Mouse (Mus musculus) brain, adult 2 months (tissue): ENCODE results near the gene Zfp280b.
A peak's percentile ranks its signal among the peaks of the same experiment; 100 is the strongest.
"Not testable (repeated sequence)": the region's sequence is repeated elsewhere in the genome, so short reads cannot be mapped to it uniquely, and the experiment has no call there.

Source experiments
- DNase-seq: peaks from one replicate; pipeline ENCODE4 v3.0.0; 2011; ENCODE audit warnings: low read depth, low spot score

Zfp280b gene

GRCm38 (mm10) chr10:76030496-76030895, 2.0 kb upstream of the Zfp280b start:
- no peak for DNase-seq

- no peak for DNase-seq
Observed at GRCm38 (mm10) chr10:76031511-76032401, 694 bp upstream of the Zfp280b start.

DNA sequence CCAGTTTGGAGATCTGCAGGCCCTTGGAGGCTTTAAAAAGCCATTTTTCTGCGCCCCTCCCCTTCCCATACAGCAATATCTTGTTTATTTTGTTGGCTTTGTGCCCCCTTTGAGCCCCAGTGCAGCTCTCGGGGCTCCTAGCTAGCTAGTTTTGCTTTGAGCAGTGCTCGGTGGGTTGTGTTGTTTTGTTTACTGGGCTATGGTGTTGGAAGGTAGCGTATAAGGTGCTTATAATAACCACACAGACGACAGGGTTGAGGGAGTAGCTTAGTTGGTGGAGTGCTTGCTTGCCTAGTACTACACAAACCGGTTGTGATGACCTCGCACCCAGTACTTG, 637 bp downstream of the Zfp280b start:
- DNase-seq, result peak; percentile 10

- no peak for DNase-seq
Observed at GRCm38 (mm10) chr10:76034001-76034600, 1.7 kb downstream of the Zfp280b start.

DNA sequence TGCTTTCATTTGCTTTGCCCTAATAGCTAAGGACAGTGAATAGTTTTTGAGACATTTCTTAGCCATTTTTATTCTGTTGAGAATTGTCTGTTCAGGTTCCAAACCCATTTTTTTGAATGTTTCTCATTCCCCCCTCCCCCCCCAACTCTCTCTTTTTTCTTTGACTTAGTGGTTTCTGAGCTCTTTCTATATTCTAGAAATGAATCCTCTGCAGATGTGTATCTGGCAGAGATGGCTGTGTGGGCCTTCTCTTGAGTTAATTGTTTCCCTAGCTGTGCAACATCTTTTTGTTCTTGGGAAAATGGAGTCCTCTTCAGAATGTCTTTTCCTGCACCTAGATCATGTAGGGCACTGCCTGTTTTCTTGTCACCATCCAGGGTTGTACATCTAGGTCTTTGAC, 2.8 kb downstream of the Zfp280b start:
- DNase-seq, result no peak

- no peak for DNase-seq
Observed at GRCm38 (mm10) chr10:76036962-76037361, 4.5 kb downstream of the Zfp280b start.

GRCm38 (mm10) chr10:76045343-76045742, 12.9 kb downstream of the Zfp280b start:
- no peak for DNase-seq

DNA sequence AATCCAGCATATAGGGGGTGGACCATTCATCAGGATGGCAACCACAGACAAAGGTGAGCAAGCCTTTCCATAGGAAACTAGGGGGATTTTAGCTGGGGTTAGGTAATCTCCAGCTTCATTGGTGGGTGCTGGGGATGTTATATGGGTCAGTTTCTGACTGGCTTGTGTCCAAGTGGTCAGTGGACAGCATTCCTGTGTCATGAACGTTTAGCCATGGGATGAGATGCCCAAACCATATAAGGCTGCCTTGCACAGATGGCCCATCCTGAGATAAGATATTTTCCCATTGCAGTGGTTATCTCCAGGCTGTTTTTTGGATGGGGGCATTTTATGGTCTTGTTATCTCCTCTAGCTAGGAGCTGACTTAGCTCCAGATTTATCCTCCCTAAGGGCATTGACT, 14.3 kb downstream of the Zfp280b start:
- DNase-seq, result no peak

DNA sequence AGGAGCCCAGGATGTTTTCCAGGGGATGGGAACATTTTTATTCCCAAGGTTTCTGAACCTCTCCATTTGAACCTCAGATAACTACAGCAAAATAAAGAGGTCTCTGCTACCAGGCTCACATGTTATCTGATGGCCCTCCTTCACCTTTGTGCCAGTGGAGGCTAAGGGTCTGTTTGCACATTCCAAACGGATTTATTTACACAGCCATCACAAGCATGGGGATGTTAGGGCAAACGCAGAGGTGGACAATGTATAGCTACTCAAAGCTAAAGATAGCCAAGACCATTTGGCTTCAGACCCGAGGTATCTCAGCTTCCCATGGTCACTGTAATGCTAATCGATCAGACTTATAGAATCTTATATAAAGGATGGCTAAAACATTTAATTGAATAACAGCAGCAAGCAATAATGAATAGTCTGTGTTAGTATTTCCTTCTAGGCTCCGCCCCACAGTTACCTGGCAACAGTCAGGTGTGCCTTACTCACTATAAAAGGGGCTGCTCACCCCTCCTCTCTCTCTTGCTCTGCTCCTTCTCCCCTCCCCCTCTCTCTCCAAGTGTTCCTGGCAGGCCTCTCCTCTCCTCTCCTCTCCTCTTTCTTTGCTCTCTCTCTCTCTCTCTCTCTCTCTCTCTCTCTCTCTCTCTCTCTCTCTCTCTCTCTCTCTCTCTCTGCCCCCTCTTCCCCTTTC, 14.9 kb downstream of the Zfp280b start:
- DNase-seq, result no peak

- DNase-seq, result no peak
Observed at GRCm38 (mm10) chr10:76048967-76049366, 16.5 kb downstream of the Zfp280b start.

DNA sequence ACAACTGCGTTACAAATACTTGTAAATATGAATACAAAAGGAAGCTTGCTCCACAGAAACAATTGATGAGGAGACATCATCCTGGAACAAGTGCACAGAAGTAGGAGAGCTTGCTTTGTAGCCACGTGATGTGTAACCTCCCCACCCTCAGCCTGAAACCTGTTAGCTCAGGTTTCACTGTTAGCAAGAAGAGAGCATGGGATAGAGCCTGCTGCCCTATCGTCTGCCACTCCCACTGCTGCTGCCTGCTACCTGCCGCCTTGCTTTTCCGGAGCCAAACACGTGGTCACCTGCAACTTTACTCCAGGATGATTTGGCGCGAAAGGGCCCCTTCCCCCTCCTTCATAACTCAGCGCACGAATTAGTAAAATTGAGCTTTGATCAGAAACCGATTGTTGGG, 19.4 kb downstream of the Zfp280b start:
- DNase-seq, result no peak

DNA sequence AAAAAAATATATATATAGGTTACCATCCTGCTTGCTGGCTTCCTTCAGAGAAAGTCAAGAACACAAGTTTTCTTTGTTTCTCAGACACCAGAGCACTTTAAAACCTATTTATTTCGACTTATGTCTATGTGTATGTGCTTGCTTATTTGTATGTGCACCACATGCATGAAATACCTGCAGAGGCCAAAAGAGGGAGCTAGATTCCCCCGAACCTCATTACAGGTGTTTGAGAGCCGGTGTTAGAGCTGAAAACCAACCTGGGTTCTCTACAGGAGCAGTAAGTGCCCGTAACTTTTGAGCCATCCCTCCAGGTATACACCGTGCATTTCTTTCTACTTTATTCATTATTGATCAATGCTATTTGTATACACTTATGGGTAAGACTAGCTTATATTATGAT, 30.0 kb downstream of the Zfp280b start:
- DNase-seq, result no peak

GRCm38 (mm10) chr10:76067674-76068613, 35.5 kb downstream of the Zfp280b start:
- peak; percentile 80 for DNase-seq

- not testable (repeated sequence) for DNase-seq
Observed at GRCm38 (mm10) chr10:76072080-76072479, 39.6 kb downstream of the Zfp280b start.

DNA sequence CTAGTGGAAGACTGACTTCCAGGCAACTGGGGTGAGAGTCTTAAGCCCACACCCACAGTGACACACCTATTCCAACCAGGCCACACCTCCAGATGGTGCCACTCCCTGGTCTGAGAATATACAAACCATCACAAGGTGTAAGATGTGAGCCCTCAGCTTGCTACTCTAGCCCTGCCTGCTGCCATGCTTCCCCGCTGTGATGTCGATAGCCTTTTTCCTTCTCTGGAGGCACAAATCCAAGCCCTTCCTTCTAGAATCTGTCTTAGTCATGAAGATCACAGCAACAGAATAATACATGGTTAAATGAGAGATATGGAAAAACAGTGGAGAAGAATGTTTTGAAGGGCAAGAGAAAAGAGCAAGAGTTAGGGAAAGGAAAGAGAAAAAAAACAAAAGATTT, 44.6 kb downstream of the Zfp280b start:
- not testable (repeated sequence) for DNase-seq
